Comparison of ENCODE assay signal across 18 mouse cellular contexts in the genomic region with DNA sequence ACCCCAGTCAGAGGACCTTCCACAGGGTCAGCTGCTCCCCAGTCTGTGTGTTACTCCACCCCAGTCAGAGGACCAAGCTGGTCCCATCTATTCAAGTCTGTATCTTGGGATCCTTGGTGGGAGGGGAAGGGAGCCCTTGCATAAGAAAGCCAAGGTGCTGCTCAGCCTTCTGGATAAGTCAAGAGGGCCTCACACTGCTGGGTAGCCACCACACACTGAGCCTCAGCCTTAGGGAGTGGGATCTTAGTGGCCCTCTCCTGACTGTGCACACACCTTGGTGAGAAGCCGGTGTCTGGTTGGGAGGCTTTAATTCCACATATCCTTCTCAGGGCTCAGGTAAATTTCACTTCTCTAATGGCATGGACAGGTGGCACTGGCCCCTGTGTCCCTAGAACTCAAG. TPM values are rescaled to one million over a fixed set of nuclear protein-coding genes. Genes with fewer than 3 reads are reported as not detected.
A peak's percentile ranks its signal among the peaks of the same experiment; 100 is the strongest.
DNase-seq lines count a peak whose midpoint lies in the region; ATAC-seq and TF ChIP-seq lines count a peak whose summit lies in the region.
"Had no signal": no experiment of that assay in that cellular context is flagged by ENCODE, and none has a peak within 500 bp of the region (broad histone marks: within the 10 kb centered on the region; RNA-seq: fewer than 3 reads in every experiment).

No protein-coding gene starts in this region.

- H3K27me3 ChIP-seq in neural tube, embryonic 15.5 days (replicated peaks): no peaks in the 10 kb centered on the region
- H3K27me3 ChIP-seq: forebrain, embryonic 15.5 days; limb, embryonic 12.5 days; midbrain, embryonic 13.5 days had no signal

- H3K4me1 ChIP-seq in neural tube, embryonic 15.5 days: peaks cover 39% of the 10 kb centered on the region
- H3K4me1 ChIP-seq in olfactory bulb, adult 2 months (ENCODE audit: control insufficient read depth, insufficient read depth, low read length): peaks cover 64% of the 10 kb centered on the region

- no peak overlapping the region for H3K9ac ChIP-seq in neural tube, embryonic 15.5 days (replicated peaks)
- H3K9ac ChIP-seq: forebrain, embryonic 15.5 days; limb, embryonic 12.5 days; midbrain, embryonic 13.5 days had no signal

- ATAC-seq in neural tube, embryonic 15.5 days (ENCODE audit: low FRiP score): no peak
- ATAC-seq: CD4-positive, CD25-positive, alpha-beta regulatory T cell, adult 4 months; forebrain, embryonic 15.5 days; hindbrain, embryonic 16.5 days; midbrain, embryonic 13.5 days had no signal

- H3K27ac ChIP-seq in layer of hippocampus, adult 2 months: peak overlapping the region; percentile 62; the same call in 1 of the 2 replicates
- H3K27ac ChIP-seq in neural tube, embryonic 15.5 days (replicated peaks): 0 out of 2 replicates have a peak overlapping the region, but pooled peaks have one; percentile 13
- peak overlapping the region; percentile 3; the same call in 1 of the 2 replicates for H3K27ac ChIP-seq in olfactory bulb, adult 2 months (ENCODE audit: insufficient read depth, low read depth, low read length)
- H3K27ac ChIP-seq: limb, embryonic 12.5 days had no signal

- H3K4me2 ChIP-seq in neural tube, embryonic 15.5 days: no peak overlapping the region
- H3K4me2 ChIP-seq: forebrain, embryonic 15.5 days; limb, embryonic 12.5 days; midbrain, embryonic 13.5 days had no signal

- H3K36me3 ChIP-seq in neural tube, embryonic 15.5 days: peaks cover 55% of the 10 kb centered on the region

- TF ChIP-seq CTCF in layer of hippocampus, adult 2 months (conservative IDR thresholded peaks at IDR 0.05): no peak
- no peak for TF ChIP-seq CTCF in olfactory bulb, adult 2 months (IDR thresholded peaks at IDR 0.05; ENCODE audit: insufficient read depth, low read depth, low read length)

- H3K4me3 ChIP-seq in layer of hippocampus, adult 2 months: no peak overlapping the region
- no peak overlapping the region for H3K4me3 ChIP-seq in neural tube, embryonic 15.5 days (replicated peaks)
- no peak overlapping the region for H3K4me3 ChIP-seq in olfactory bulb, adult 2 months (ENCODE audit: insufficient read depth, low read depth, low read length)
- H3K4me3 ChIP-seq: erythroblast, embryonic 14.5 days; forebrain, embryonic 15.5 days; limb, embryonic 12.5 days; midbrain, embryonic 13.5 days had no signal

- TF ChIP-seq POLR2A in olfactory bulb, adult 2 months (IDR thresholded peaks at IDR 0.05; ENCODE audit: insufficient read depth, low read depth, low read length): no peak

- no peak for DNase-seq in layer of hippocampus, adult 2 months (ENCODE audit: low spot score in 2 of 2)
- no peak for DNase-seq in layer of hippocampus, postnatal 25 days (ENCODE audit: extremely low spot score in 1 of 2, low spot score in 1 of 2)
- DNase-seq in neural tube, embryonic 10.5 days (ENCODE audit: extremely low spot score, low spot score): no peak
- peak; percentile 44 for DNase-seq in ZHBTc4 (ENCODE audit: low read depth, low spot score)
- DNase-seq in frontal cortex, postnatal 25 days (ENCODE audit: low spot score in 2 of 2): no peak
- DNase-seq: adrenal gland, postnatal 10 days; cerebellum, adult 2 months; heart, postnatal 36 days; layer of hippocampus, postnatal 36 days; lung, postnatal 36 days had no signal

- WGBS in neural tube, embryonic 15.5 days: 100% methylated on average over 1 of the region's 1 CpGs
- WGBS in olfactory bulb, adult 2 months: 96% methylated on average over 1 of the region's 1 CpGs

- H3K9me3 ChIP-seq in neural tube, embryonic 15.5 days (replicated peaks): no peaks in the 10 kb centered on the region
- H3K9me3 ChIP-seq: forebrain, embryonic 15.5 days; midbrain, embryonic 13.5 days had no signal

RNA-seq across cellular contexts. Expression of a gene that starts 7.7 kb away (rescaled TPM):
- total RNA-seq in layer of hippocampus, adult 2 months (2021): 10 to 100 TPM; 39.3 to 44.1 TPM
- 10 to 100 TPM; 37.0 to 41.3 TPM for total RNA-seq in layer of hippocampus, postnatal 25 days (2021)
- polyA plus RNA-seq in neural tube, embryonic 15.5 days (2015; fragmentation: Nextera tagmentation; extraction: Ambion mirVana): 46.7 and 48.6 TPM in 2 replicates
- polyA plus RNA-seq in olfactory bulb, adult 2 months (2012; ENCODE audit: insufficient read depth, insufficient read length, low replicate concordance, missing spikeins): not detected in 2 replicates

RNA-seq across cellular contexts. Expression of a gene that starts 59.1 kb away (rescaled TPM):
- 10 to 100 TPM; 78.9 to 80.6 TPM for total RNA-seq in layer of hippocampus, adult 2 months (2021)
- 10 to 100 TPM; 73.8 to 73.9 TPM for total RNA-seq in layer of hippocampus, postnatal 25 days (2021)
- polyA plus RNA-seq in neural tube, embryonic 15.5 days (2015; fragmentation: Nextera tagmentation; extraction: Ambion mirVana): 99.6 and 157 TPM in 2 replicates
- polyA plus RNA-seq in olfactory bulb, adult 2 months (2012; ENCODE audit: insufficient read depth, insufficient read length, low replicate concordance, missing spikeins): 541 and 1,043 TPM in 2 replicates

Comparison
In these comparisons a context has a peak if more than half of its experiments do, and no peak if none do; other contexts are left out.
1. H3K27ac ChIP-seq: peak in every context shown above with its lines; median percentile 62 in layer of hippocampus, adult 2 months; 13 in neural tube, embryonic 15.5 days; 3 in olfactory bulb, adult 2 months.